Mouse (Mus musculus): ENCODE data around the gene Tmem108. TPM values are rescaled to one million over a fixed set of nuclear protein-coding genes. Genes with fewer than 3 reads are reported as not detected.

Tmem108 gene
- polyA plus RNA-seq, 1 experiment: not detected

- no peak overlapping the region for H3K4me3 ChIP-seq (ENCODE audit: insufficient read depth, low read length)
- no peak overlapping the region for H3K27ac ChIP-seq (ENCODE audit: insufficient read depth, low read depth, low read length)
- H3K4me1 ChIP-seq (ENCODE audit: control insufficient read depth, insufficient read depth, low read length): no peaks in the 10 kb centered on the region
- TF ChIP-seq CTCF (IDR thresholded peaks at IDR 0.05; ENCODE audit: low read depth, low read length) (no peak), POLR2A (IDR thresholded peaks at IDR 0.05; ENCODE audit: borderline replicate concordance, low read depth, low read length) (no peak)
Observed at GRCm38 (mm10) chr9:103548606-103549005, 213.0 kb downstream of the Tmem108 start.

- TF ChIP-seq CTCF (IDR thresholded peaks at IDR 0.05; ENCODE audit: low read depth, low read length): no peak
- TF ChIP-seq POLR2A (IDR thresholded peaks at IDR 0.05; ENCODE audit: borderline replicate concordance, low read depth, low read length): no peak
- Histone ChIP-seq H3K27ac (ENCODE audit: insufficient read depth, low read depth, low read length) (no peak overlapping the region), H3K4me3 (ENCODE audit: insufficient read depth, low read length) (no peak overlapping the region), H3K4me1 (ENCODE audit: control insufficient read depth, insufficient read depth, low read length) (no peaks in the 10 kb centered on the region)
Observed at GRCm38 (mm10) chr9:103546695-103547645, 214.7 kb downstream of the Tmem108 start.

- H3K4me3 ChIP-seq (ENCODE audit: insufficient read depth, low read length): no peak overlapping the region
- no peak for TF ChIP-seq POLR2A (IDR thresholded peaks at IDR 0.05; ENCODE audit: borderline replicate concordance, low read depth, low read length)
- TF ChIP-seq CTCF (IDR thresholded peaks at IDR 0.05; ENCODE audit: low read depth, low read length): no peak
- no peak overlapping the region for H3K27ac ChIP-seq (ENCODE audit: insufficient read depth, low read depth, low read length)
- no peaks in the 10 kb centered on the region for H3K4me1 ChIP-seq (ENCODE audit: control insufficient read depth, insufficient read depth, low read length)
Observed at GRCm38 (mm10) chr9:103545729-103546128, 215.9 kb downstream of the Tmem108 start.

GRCm38 (mm10) chr9:103545271-103545670 is 216.4 kb downstream of the Tmem108 start:
- no peak overlapping the region for H3K4me3 ChIP-seq (ENCODE audit: insufficient read depth, low read length)
- TF ChIP-seq CTCF (IDR thresholded peaks at IDR 0.05; ENCODE audit: low read depth, low read length): no peak
- TF ChIP-seq POLR2A (IDR thresholded peaks at IDR 0.05; ENCODE audit: borderline replicate concordance, low read depth, low read length): no peak
- no peak overlapping the region for H3K27ac ChIP-seq (ENCODE audit: insufficient read depth, low read depth, low read length)
- H3K4me1 ChIP-seq (ENCODE audit: control insufficient read depth, insufficient read depth, low read length): no peaks in the 10 kb centered on the region

- H3K4me3 ChIP-seq (ENCODE audit: insufficient read depth, low read length): no peak overlapping the region
- no peaks in the 10 kb centered on the region for H3K4me1 ChIP-seq (ENCODE audit: control insufficient read depth, insufficient read depth, low read length)
- no peak overlapping the region for H3K27ac ChIP-seq (ENCODE audit: insufficient read depth, low read depth, low read length)
- TF ChIP-seq CTCF (IDR thresholded peaks at IDR 0.05; ENCODE audit: low read depth, low read length) (no peak), POLR2A (IDR thresholded peaks at IDR 0.05; ENCODE audit: borderline replicate concordance, low read depth, low read length) (no peak)
Observed at GRCm38 (mm10) chr9:103544599-103544998, 217.0 kb downstream of the Tmem108 start.

- TF ChIP-seq POLR2A (IDR thresholded peaks at IDR 0.05; ENCODE audit: borderline replicate concordance, low read depth, low read length): no peak
- no peak for TF ChIP-seq CTCF (IDR thresholded peaks at IDR 0.05; ENCODE audit: low read depth, low read length)
- Histone ChIP-seq H3K4me3 (ENCODE audit: insufficient read depth, low read length) (no peak overlapping the region), H3K4me1 (ENCODE audit: control insufficient read depth, insufficient read depth, low read length) (no peaks in the 10 kb centered on the region), H3K27ac (ENCODE audit: insufficient read depth, low read depth, low read length) (no peak overlapping the region)
Observed at GRCm38 (mm10) chr9:103540518-103540917, 221.1 kb downstream of the Tmem108 start.

- no peak overlapping the region for H3K27ac ChIP-seq (ENCODE audit: insufficient read depth, low read depth, low read length)
- TF ChIP-seq CTCF (IDR thresholded peaks at IDR 0.05; ENCODE audit: low read depth, low read length): no peak
- TF ChIP-seq POLR2A (IDR thresholded peaks at IDR 0.05; ENCODE audit: borderline replicate concordance, low read depth, low read length): no peak
- H3K4me3 ChIP-seq (ENCODE audit: insufficient read depth, low read length): no peak overlapping the region
- H3K4me1 ChIP-seq (ENCODE audit: control insufficient read depth, insufficient read depth, low read length): no peaks in the 10 kb centered on the region
Observed at GRCm38 (mm10) chr9:103538047-103538816, 223.4 kb downstream of the Tmem108 start.

- Histone ChIP-seq H3K4me1 (ENCODE audit: control insufficient read depth, insufficient read depth, low read length) (no peaks in the 10 kb centered on the region), H3K27ac (ENCODE audit: insufficient read depth, low read depth, low read length) (no peak overlapping the region), H3K4me3 (ENCODE audit: insufficient read depth, low read length) (no peak overlapping the region)
- no peak for TF ChIP-seq POLR2A (IDR thresholded peaks at IDR 0.05; ENCODE audit: borderline replicate concordance, low read depth, low read length)
- TF ChIP-seq CTCF (IDR thresholded peaks at IDR 0.05; ENCODE audit: low read depth, low read length): no peak
Observed at GRCm38 (mm10) chr9:103536059-103536634, 225.5 kb downstream of the Tmem108 start.

GRCm38 (mm10) chr9:103525041-103525537 is 236.5 kb downstream of the Tmem108 start:
- H3K4me3 ChIP-seq (ENCODE audit: insufficient read depth, low read length): no peak overlapping the region
- H3K27ac ChIP-seq (ENCODE audit: insufficient read depth, low read depth, low read length): no peak overlapping the region
- H3K4me1 ChIP-seq (ENCODE audit: control insufficient read depth, insufficient read depth, low read length): no peaks in the 10 kb centered on the region
- TF ChIP-seq POLR2A (IDR thresholded peaks at IDR 0.05; ENCODE audit: borderline replicate concordance, low read depth, low read length) (no peak), CTCF (IDR thresholded peaks at IDR 0.05; ENCODE audit: low read depth, low read length) (no peak)

Measured in bone marrow macrophage, adult 2 months (primary cell).